Mouse (Mus musculus): ENCODE results near the gene Cand2.

DNA sequence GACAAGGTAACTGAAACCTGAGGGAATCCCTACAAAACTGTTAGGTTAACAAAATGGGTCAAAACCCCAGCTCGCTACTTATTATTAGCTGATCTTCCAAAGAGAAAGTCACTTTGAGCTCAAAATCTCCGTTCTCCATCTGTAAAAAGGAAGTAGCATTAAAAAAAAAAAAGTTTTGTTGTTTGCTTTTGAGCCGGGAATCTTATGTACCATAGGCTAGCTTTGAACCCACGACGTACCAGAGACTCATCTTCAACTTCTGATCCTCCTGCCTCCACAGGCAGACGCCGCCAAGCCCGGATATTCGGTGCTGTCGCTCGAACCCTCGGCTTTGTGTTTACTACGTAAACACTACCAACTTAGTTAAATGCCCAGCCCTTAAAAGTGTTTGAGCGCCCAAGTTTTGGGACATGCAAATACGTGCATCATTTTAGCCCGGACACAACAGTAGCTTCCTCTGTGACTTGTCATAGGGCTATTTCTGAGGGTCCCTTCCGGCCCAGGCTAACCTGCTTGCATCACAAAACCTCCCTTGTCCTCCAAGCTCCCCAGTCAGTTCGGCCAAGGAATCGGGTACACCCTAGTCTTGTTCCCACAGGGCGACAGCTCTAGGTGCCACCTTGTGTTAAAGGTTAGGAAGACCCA is 78.2 kb downstream of the Cand2 start:
- no peak for TF ChIP-seq MAFK (IDR thresholded peaks at IDR 0.05; ENCODE audit: insufficient read depth, low read depth, low read length)
- TF ChIP-seq ZC3H11A (IDR thresholded peaks at IDR 0.05; ENCODE audit: borderline replicate concordance, low read depth, low read length), result no peak
- TF ChIP-seq CHD2 (IDR thresholded peaks at IDR 0.05; ENCODE audit: low read depth, low read length), result no peak
